Mouse (Mus musculus): Measurements from ENCODE around the gene Nop9.

DNA sequence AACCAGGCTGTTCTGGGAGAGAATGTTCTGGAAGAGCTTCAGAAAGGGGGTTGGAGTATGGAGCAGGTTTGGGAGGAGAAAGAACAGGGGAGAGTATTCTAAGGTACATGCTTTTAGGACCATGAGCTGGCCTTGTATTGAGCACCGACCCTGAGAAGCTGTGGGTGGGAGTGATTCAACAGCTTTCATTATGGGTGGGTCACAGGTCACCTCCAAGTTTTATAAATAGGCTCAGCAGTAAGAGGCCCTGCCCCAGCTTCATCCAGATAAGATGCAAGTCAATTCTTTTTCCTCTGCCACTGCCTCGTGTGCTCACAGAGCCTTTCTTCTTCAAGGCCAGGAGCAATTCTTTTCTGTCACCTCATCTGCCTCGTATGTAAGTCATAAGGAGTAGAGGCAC, 31.7 kb downstream of the Nop9 start:
- TF ChIP-seq ZC3H11A (IDR thresholded peaks at IDR 0.05; ENCODE audit: borderline replicate concordance, low read depth, low read length) (no peak), CHD2 (IDR thresholded peaks at IDR 0.05; ENCODE audit: low read depth, low read length) (no peak), HCFC1 (IDR thresholded peaks at IDR 0.05; ENCODE audit: borderline replicate concordance, insufficient read depth, low read length) (no peak)
